Mouse (Mus musculus): Measurements from ENCODE around the gene Cdh10.

Cdh10 gene

DNA sequence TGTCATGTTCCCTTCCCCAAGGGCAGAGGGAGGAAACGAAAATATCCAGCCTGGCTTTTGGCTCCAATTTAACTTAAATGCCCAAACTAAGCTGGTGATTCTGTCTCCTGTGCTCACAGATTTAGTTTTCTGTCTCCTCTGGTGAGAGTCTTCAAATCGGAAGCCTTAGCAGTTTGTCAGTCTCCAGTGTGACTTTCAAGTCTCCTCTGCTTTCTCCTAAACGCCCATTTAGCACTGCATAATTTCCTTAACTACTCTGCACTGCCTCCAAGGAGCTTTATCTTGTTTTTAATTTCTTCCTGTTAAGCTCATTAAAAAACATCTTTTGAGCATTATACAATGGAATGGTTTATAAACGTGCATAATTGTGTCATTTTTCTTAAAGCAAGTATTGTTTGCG lies 156.3 kb downstream of the Cdh10 start:
- no peak for DNase-seq (ENCODE audit: extremely low spot score, low read depth, low spot score)

DNA sequence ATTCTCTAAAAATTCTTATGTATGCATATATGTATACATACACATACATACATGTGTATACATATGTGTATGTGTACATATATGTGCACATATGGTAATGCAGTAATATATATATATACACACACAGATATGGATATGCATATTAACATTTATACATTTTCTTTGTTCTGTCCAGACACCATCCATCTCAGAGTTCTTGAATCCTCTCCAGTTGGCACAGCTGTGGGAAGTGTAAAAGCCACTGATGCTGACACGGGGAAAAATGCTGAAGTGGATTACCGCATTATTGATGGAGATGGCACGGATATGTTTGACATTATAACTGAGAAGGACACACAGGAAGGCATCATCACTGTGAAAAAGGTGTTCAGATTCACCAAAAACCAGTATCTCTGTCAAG lies 166.1 kb downstream of the Cdh10 start:
- no peak for DNase-seq (ENCODE audit: extremely low spot score, low read depth, low spot score)

DNA sequence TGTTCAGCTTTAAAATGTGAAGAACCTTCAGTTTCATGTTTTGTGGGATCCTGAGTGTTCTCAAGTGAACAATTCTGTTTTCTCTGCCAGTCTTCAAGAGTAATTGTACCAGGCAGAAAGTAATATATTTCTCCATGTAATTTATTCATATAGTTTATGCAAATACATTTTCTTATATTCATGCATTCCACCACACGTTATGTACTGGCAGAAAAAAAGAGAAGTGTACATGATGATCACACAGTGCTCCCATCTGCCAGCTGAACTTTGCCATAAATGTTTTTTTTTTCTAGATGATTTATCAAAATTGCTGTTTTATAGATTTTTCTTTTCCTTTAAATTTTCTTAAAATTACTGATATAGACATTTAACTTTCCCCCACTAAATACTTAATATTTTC lies 168.9 kb downstream of the Cdh10 start:
- no peak for DNase-seq (ENCODE audit: extremely low spot score, low read depth, low spot score)

DNA sequence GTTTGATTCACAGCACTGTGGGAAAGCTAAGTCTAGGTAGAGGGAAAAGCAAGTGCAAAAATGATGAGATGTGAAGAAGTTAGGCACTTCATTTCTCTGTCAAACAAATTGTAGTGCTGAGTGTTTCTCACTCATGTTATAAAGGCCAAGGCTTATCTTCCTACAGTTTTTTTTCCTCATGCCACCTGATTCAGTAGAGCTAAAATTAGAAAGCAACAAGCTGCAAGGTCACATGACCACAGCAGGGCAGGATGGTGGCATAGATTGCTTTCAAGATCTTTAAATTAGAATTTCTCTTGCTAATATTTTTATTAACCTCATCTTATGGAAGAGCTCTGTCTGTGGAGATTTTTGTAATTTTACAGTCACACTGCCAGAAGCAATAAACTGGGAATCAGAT lies 174.8 kb downstream of the Cdh10 start:
- no peak for DNase-seq (ENCODE audit: extremely low spot score, low read depth, low spot score)

DNA sequence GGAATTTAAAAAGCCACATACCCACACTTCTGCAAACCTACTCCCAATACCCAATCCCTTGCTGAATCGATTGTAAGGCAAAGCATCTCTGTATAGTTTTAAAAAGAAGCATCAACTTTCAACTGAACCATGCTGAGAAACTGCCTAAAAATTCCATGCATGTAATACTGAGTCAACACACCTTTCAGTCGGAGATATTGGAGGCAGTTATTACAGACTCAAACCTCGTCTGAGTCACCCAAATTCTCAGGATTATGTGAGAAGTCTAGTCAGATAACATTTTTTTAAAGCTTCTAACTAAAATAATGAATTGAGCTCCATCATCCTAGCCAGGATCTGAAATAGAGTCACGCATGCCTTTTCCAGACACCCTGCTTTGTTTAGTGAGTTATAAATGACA lies 175.5 kb downstream of the Cdh10 start:
- no peak for DNase-seq (ENCODE audit: extremely low spot score, low read depth, low spot score)

DNA sequence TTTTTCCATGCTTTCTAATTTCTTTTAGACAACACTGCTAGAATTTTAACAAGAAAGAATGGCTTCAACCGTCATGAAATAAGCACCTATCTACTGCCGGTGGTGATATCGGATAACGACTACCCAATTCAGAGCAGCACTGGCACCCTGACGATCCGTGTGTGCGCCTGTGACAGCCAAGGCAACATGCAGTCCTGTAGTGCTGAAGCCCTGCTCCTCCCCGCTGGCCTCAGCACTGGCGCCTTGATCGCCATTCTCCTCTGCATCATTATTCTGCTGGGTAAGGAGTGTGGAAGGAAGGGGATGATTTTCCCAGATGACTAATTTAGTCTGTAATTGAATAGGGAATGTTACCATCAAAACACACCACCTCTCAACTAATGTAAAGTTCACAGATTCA lies 192.1 kb downstream of the Cdh10 start:
- DNase-seq (ENCODE audit: extremely low spot score, low read depth, low spot score): no peak

DNA sequence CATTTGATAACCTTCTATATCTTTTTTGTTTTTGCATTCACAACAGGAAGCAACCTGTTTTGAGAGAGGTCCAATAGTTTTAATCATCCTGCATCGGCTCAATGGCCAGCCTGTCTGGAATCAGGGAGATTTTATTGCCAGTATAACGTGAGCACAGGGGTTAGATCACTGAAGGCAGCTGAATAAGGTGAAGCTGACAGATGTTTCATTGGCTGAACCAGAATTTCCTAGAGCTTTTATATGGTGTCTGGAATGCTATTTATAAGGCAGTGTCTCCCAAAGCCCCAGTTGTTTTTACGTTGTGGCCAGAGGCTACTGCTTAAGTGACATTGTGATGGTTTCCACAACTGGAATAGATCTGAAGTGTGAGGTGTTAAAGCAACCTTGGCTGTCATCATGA lies 214.2 kb downstream of the Cdh10 start:
- DNase-seq (ENCODE audit: extremely low spot score, low read depth, low spot score): peak; percentile 3

DNA sequence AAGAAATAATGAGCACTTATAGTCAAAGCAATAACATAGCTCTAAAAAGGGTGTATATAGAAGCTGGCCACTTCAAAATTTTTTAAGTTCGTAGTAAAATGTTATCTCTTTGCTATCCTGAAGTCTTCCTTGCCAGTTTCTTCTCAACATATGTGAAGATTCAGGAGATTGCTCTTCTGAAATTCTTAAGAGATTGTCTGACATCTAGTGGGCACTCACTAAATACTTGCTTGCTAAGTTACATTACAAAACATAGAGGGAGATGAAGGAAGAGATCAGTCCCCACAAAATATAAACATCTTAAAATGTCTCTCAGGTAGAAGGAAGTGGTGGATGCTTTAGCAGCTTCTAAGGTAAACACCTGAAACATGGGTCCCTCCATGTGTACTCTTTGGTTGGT lies 221.3 kb downstream of the Cdh10 start:
- no peak for DNase-seq (ENCODE audit: extremely low spot score, low read depth, low spot score)

All from hindlimb bud, embryonic 11.5 days (tissue).